Comparison of ENCODE assay signal across 11 mouse cellular contexts in genomic region chr2:164793772-164794171, GRCm38 (mm10). TPM values are rescaled to one million over a fixed set of nuclear protein-coding genes. Genes with fewer than 3 reads are reported as not detected.
DNase-seq lines count a peak whose midpoint lies in the region; ATAC-seq and TF ChIP-seq lines count a peak whose summit lies in the region.
"Had no signal": no experiment of that assay in that cellular context is flagged by ENCODE, and none has a peak within 500 bp of the region (broad histone marks: within the 10 kb centered on the region; RNA-seq: fewer than 3 reads in every experiment).

No protein-coding gene starts in this region.

- peak; percentile 46 for TF ChIP-seq CTCF in midbrain, postnatal 0 days (IDR thresholded peaks at IDR 0.05)
- 0 out of 2 replicates have a peak, but pooled peaks have one; percentile 8 for TF ChIP-seq CTCF in cortical plate, adult 2 months (IDR thresholded peaks at IDR 0.05; ENCODE audit: extremely low read depth, insufficient read depth, low read length)

- no peak for TF ChIP-seq POLR2A in cortical plate, adult 2 months (IDR thresholded peaks at IDR 0.05; ENCODE audit: extremely low read depth, insufficient read depth, low read length)

- H3K27me3 ChIP-seq in heart, embryonic 10.5 days (ENCODE audit: insufficient read depth, poor library complexity, severe bottlenecking): no peaks in the 10 kb centered on the region
- H3K27me3 ChIP-seq in midbrain, postnatal 0 days (ENCODE audit: insufficient read depth, low read length): no peaks in the 10 kb centered on the region
- no peaks in the 10 kb centered on the region for H3K27me3 ChIP-seq in midbrain, embryonic 10.5 days (ENCODE audit: low read depth, poor library complexity, severe bottlenecking)
- H3K27me3 ChIP-seq: embryonic facial prominence, embryonic 12.5 days; hindbrain, embryonic 15.5 days; Patski had no signal

- peaks cover 79% of the 10 kb centered on the region for H3K36me3 ChIP-seq in heart, embryonic 10.5 days
- H3K36me3 ChIP-seq in midbrain, postnatal 0 days (ENCODE audit: insufficient read depth, low read length): peaks cover 40% of the 10 kb centered on the region; the same call in 1 of the 2 replicates
- peaks cover 88% of the 10 kb centered on the region for H3K36me3 ChIP-seq in midbrain, embryonic 10.5 days

- H3K4me2 ChIP-seq in midbrain, postnatal 0 days (ENCODE audit: low read depth, low read length, poor library complexity, severe bottlenecking): no peak overlapping the region
- H3K4me2 ChIP-seq: embryonic facial prominence, embryonic 12.5 days; hindbrain, embryonic 15.5 days had no signal

- no peak for DNase-seq in heart, embryonic 10.5 days (ENCODE audit: low spot score)
- no peak for DNase-seq in heart, adult 9 months (ENCODE audit: low spot score in 2 of 2)
- DNase-seq in midbrain, postnatal 0 days (ENCODE audit: low spot score): peak; percentile 36
- no peak for DNase-seq in midbrain, embryonic 10.5 days (ENCODE audit: low spot score)
- peak; percentile 48 for DNase-seq in testis, postnatal 10 days (ENCODE audit: low spot score)
- no peak for DNase-seq in frontal cortex, postnatal 10 days (ENCODE audit: low spot score in 2 of 2)

- no peak overlapping the region for H3K4me3 ChIP-seq in heart, embryonic 10.5 days
- H3K4me3 ChIP-seq in midbrain, postnatal 0 days (ENCODE audit: low read depth, low read length): no peak overlapping the region
- H3K4me3 ChIP-seq in midbrain, embryonic 10.5 days: no peak overlapping the region
- no peak overlapping the region for H3K4me3 ChIP-seq in cortical plate, adult 2 months (ENCODE audit: insufficient read depth, low read length)
- H3K4me3 ChIP-seq: embryonic facial prominence, embryonic 12.5 days; hindbrain, embryonic 15.5 days had no signal

- H3K4me1 ChIP-seq in heart, embryonic 10.5 days: peaks cover 25% of the 10 kb centered on the region
- H3K4me1 ChIP-seq in midbrain, postnatal 0 days (ENCODE audit: insufficient read depth, low read length): no peaks in the 10 kb centered on the region
- H3K4me1 ChIP-seq in midbrain, embryonic 10.5 days: peaks cover 3% of the 10 kb centered on the region; the same call in 1 of the 2 replicates
- H3K4me1 ChIP-seq in cortical plate, adult 2 months (ENCODE audit: control insufficient read depth, insufficient read depth, low read length): no peaks in the 10 kb centered on the region
- H3K4me1 ChIP-seq: embryonic facial prominence, embryonic 12.5 days; hindbrain, embryonic 15.5 days had no signal

- H3K9me3 ChIP-seq in heart, embryonic 10.5 days: no peaks in the 10 kb centered on the region
- no peaks in the 10 kb centered on the region for H3K9me3 ChIP-seq in midbrain, postnatal 0 days (ENCODE audit: low read length)
- H3K9me3 ChIP-seq in midbrain, embryonic 10.5 days (replicated peaks): no peaks in the 10 kb centered on the region
- H3K9me3 ChIP-seq: embryonic facial prominence, embryonic 12.5 days; hindbrain, embryonic 15.5 days had no signal

- 81% methylated on average over 2 of the region's 2 CpGs for WGBS in heart, embryonic 10.5 days
- WGBS in midbrain, postnatal 0 days: 96% methylated on average over 2 of the region's 2 CpGs
- WGBS in midbrain, embryonic 10.5 days: 86% methylated on average over 2 of the region's 2 CpGs

- H3K27ac ChIP-seq in heart, embryonic 10.5 days: peak overlapping the region; percentile 77
- no peak overlapping the region for H3K27ac ChIP-seq in midbrain, postnatal 0 days (ENCODE audit: low read depth, low read length)
- H3K27ac ChIP-seq in midbrain, embryonic 10.5 days (replicated peaks): no peak overlapping the region
- no peak overlapping the region for H3K27ac ChIP-seq in cortical plate, adult 2 months (ENCODE audit: insufficient read depth, low read length)
- H3K27ac ChIP-seq: embryonic facial prominence, embryonic 12.5 days; hindbrain, embryonic 15.5 days had no signal

- no peak for ATAC-seq in midbrain, postnatal 0 days (ENCODE audit: low FRiP score)

- H3K9ac ChIP-seq in midbrain, postnatal 0 days (replicated peaks; ENCODE audit: low read length, poor library complexity, severe bottlenecking): no peak overlapping the region
- H3K9ac ChIP-seq: embryonic facial prominence, embryonic 12.5 days; hindbrain, embryonic 15.5 days had no signal

RNA-seq across cellular contexts. Expression of gene Snx21, which starts 8.1 kb away (rescaled TPM):
- polyA plus RNA-seq in heart, embryonic 10.5 days (2016; fragmentation: Nextera tagmentation; extraction: Ambion mirVana): 19.1 and 29.5 TPM in 2 replicates
- 80.8 and 100 TPM in 2 replicates for total RNA-seq in midbrain, postnatal 0 days (2014; rRNA removed)
- polyA plus RNA-seq in midbrain, postnatal 0 days (2015; fragmentation: Nextera tagmentation; extraction: Ambion mirVana): 50.8 and 54.1 TPM in 2 replicates
- 12.0 and 12.3 TPM in 2 replicates for polyA plus RNA-seq in midbrain, embryonic 10.5 days (2016; fragmentation: Nextera tagmentation; extraction: Ambion mirVana)
- polyA plus RNA-seq in cortical plate, adult 2 months (2012; rRNA removed): 55.7 and 64.2 TPM in 2 replicates

RNA-seq across cellular contexts. Expression of gene Acot8, which starts 10.9 kb away (rescaled TPM):
- polyA plus RNA-seq in heart, embryonic 10.5 days (2016; fragmentation: Nextera tagmentation; extraction: Ambion mirVana): 17.8 and 21.5 TPM in 2 replicates
- total RNA-seq in midbrain, postnatal 0 days (2014; rRNA removed): 24.2 and 25.8 TPM in 2 replicates
- 17.5 and 19.7 TPM in 2 replicates for polyA plus RNA-seq in midbrain, postnatal 0 days (2015; fragmentation: Nextera tagmentation; extraction: Ambion mirVana)
- 14.9 and 15.3 TPM in 2 replicates for polyA plus RNA-seq in midbrain, embryonic 10.5 days (2016; fragmentation: Nextera tagmentation; extraction: Ambion mirVana)
- 29.8 and 30.3 TPM in 2 replicates for polyA plus RNA-seq in cortical plate, adult 2 months (2012; rRNA removed)

RNA-seq across cellular contexts. Expression of gene Zswim3, which starts 11.1 kb away (rescaled TPM):
- 7.7 and 9.7 TPM in 2 replicates for polyA plus RNA-seq in heart, embryonic 10.5 days (2016; fragmentation: Nextera tagmentation; extraction: Ambion mirVana)
- total RNA-seq in midbrain, postnatal 0 days (2014; rRNA removed): 6.4 and 7.7 TPM in 2 replicates
- 5.5 and 7.4 TPM in 2 replicates for polyA plus RNA-seq in midbrain, postnatal 0 days (2015; fragmentation: Nextera tagmentation; extraction: Ambion mirVana)
- polyA plus RNA-seq in midbrain, embryonic 10.5 days (2016; fragmentation: Nextera tagmentation; extraction: Ambion mirVana): 9.7 and 11.6 TPM in 2 replicates
- 7.2 and 7.6 TPM in 2 replicates for polyA plus RNA-seq in cortical plate, adult 2 months (2012; rRNA removed)

RNA-seq across cellular contexts. Expression of gene Tnnc2, which starts 14.0 kb away (rescaled TPM):
- 0.67 TPM in 1 of 2 replicates, not detected in the other for polyA plus RNA-seq in heart, embryonic 10.5 days (2016; fragmentation: Nextera tagmentation; extraction: Ambion mirVana)
- total RNA-seq in midbrain, postnatal 0 days (2014; rRNA removed): not detected in 2 replicates
- polyA plus RNA-seq in midbrain, postnatal 0 days (2015; fragmentation: Nextera tagmentation; extraction: Ambion mirVana): 0.31 and 0.62 TPM in 2 replicates
- not detected in 2 replicates for polyA plus RNA-seq in midbrain, embryonic 10.5 days (2016; fragmentation: Nextera tagmentation; extraction: Ambion mirVana)
- polyA plus RNA-seq in cortical plate, adult 2 months (2012; rRNA removed): 1.3 and 1.6 TPM in 2 replicates
- total RNA-seq: layer of hippocampus, adult 18-20 months had no signal

RNA-seq across cellular contexts. Expression of gene Ube2c, which starts 24.1 kb away (rescaled TPM):
- polyA plus RNA-seq in heart, embryonic 10.5 days (2016; fragmentation: Nextera tagmentation; extraction: Ambion mirVana): 496 and 550 TPM in 2 replicates
- total RNA-seq in midbrain, postnatal 0 days (2014; rRNA removed): 14.6 and 38.5 TPM in 2 replicates
- 18.1 and 18.4 TPM in 2 replicates for polyA plus RNA-seq in midbrain, postnatal 0 days (2015; fragmentation: Nextera tagmentation; extraction: Ambion mirVana)
- polyA plus RNA-seq in midbrain, embryonic 10.5 days (2016; fragmentation: Nextera tagmentation; extraction: Ambion mirVana): 575 and 639 TPM in 2 replicates
- polyA plus RNA-seq in cortical plate, adult 2 months (2012; rRNA removed): 1.4 and 3.0 TPM in 2 replicates

Comparison
In these comparisons a context has a peak if more than half of its experiments do, and no peak if none do; other contexts are left out.
1. DNase-seq: peak in midbrain, postnatal 0 days (single experiment) and testis, postnatal 10 days (single experiment); none in heart, embryonic 10.5 days (single experiment), heart, adult 9 months (0 of 2), midbrain, embryonic 10.5 days (single experiment) and frontal cortex, postnatal 10 days (0 of 2).